Mouse (Mus musculus) E14TG2a.4 (cell line): ENCODE measurements around the gene Itk.

Experiments
- H3K27me3 ChIP-seq: 2 replicates; pipeline ENCODE4 v1.6.1; 2014; ENCODE audit warnings: low read length, control low read depth; ENCODE audit not compliant: insufficient read depth
- H3K36me3 ChIP-seq: 2 replicates; pipeline ENCODE4 v1.6.1; 2014; ENCODE audit warnings: low read length, control low read depth; ENCODE audit not compliant: insufficient read depth
- H3K4me1 ChIP-seq: replicated peaks from 2 replicates; pipeline ENCODE4 v1.6.1; 2014; ENCODE audit warnings: low read depth, low read length, control low read depth
- H3K4me3 ChIP-seq: replicated peaks from 2 replicates; pipeline ENCODE4 v1.5.1; 2014; ENCODE audit warnings: mild to moderate bottlenecking, low read length
- H3K9me3 ChIP-seq: 2 replicates; pipeline ENCODE4 v1.6.1; 2014; ENCODE audit warnings: low read length, control low read depth
- CTCF ChIP-seq: conservative IDR thresholded peaks from 2 replicates; pipeline ENCODE4 v1.5.1; 2014; ENCODE audit warnings: low read length
- NANOG ChIP-seq: IDR thresholded peaks from 2 replicates; pipeline ENCODE4 v1.6.1; 2014; ENCODE audit warnings: borderline replicate concordance, low read length, mixed read lengths
- POU5F1 ChIP-seq: IDR thresholded peaks from 2 replicates; pipeline ENCODE4 v1.6.1; 2014; ENCODE audit warnings: low read length, borderline replicate concordance

Itk gene

GRCm38 (mm10) chr11:46358369-46358768 is 30.9 kb downstream of the Itk start:
- H3K27me3 ChIP-seq: no peaks in the 10 kb centered on the region
- no peaks in the 10 kb centered on the region for H3K4me1 ChIP-seq
- H3K9me3 ChIP-seq: 0 out of 2 replicates have a peak, but pooled peaks cover 5% of the 10 kb centered on the region
- no peaks in the 10 kb centered on the region for H3K36me3 ChIP-seq
- no peak overlapping the region for H3K4me3 ChIP-seq
- TF ChIP-seq CTCF: no peak
- TF ChIP-seq POU5F1: no peak
- TF ChIP-seq NANOG: no peak

- Histone ChIP-seq H3K27me3 (no peaks in the 10 kb centered on the region), H3K4me1 (no peaks in the 10 kb centered on the region), H3K9me3 (no peaks in the 10 kb centered on the region), H3K36me3 (no peaks in the 10 kb centered on the region), H3K4me3 (no peak overlapping the region)
- TF ChIP-seq POU5F1: no peak
- no peak for TF ChIP-seq NANOG
- TF ChIP-seq CTCF: no peak
Observed at GRCm38 (mm10) chr11:46349681-46350410, 39.5 kb downstream of the Itk start.

GRCm38 (mm10) chr11:46348416-46348815 is 40.9 kb downstream of the Itk start:
- Histone ChIP-seq H3K4me3 (no peak overlapping the region), H3K27me3 (no peaks in the 10 kb centered on the region), H3K9me3 (no peaks in the 10 kb centered on the region), H3K4me1 (no peaks in the 10 kb centered on the region), H3K36me3 (no peaks in the 10 kb centered on the region)
- no peak for TF ChIP-seq POU5F1
- TF ChIP-seq NANOG: no peak
- no peak for TF ChIP-seq CTCF

- no peaks in the 10 kb centered on the region for H3K27me3 ChIP-seq
- TF ChIP-seq CTCF: no peak
- TF ChIP-seq POU5F1: no peak
- no peak for TF ChIP-seq NANOG
- H3K4me3 ChIP-seq: no peak overlapping the region
- no peaks in the 10 kb centered on the region for H3K9me3 ChIP-seq
- no peaks in the 10 kb centered on the region for H3K4me1 ChIP-seq
- no peaks in the 10 kb centered on the region for H3K36me3 ChIP-seq
Observed at GRCm38 (mm10) chr11:46347756-46348155, 41.6 kb downstream of the Itk start.

GRCm38 (mm10) chr11:46343886-46344546 is 45.3 kb downstream of the Itk start:
- no peaks in the 10 kb centered on the region for H3K27me3 ChIP-seq
- TF ChIP-seq NANOG: no peak
- TF ChIP-seq POU5F1: no peak
- no peaks in the 10 kb centered on the region for H3K4me1 ChIP-seq
- no peak overlapping the region for H3K4me3 ChIP-seq
- H3K36me3 ChIP-seq: no peaks in the 10 kb centered on the region
- H3K9me3 ChIP-seq: no peaks in the 10 kb centered on the region

- no peaks in the 10 kb centered on the region for H3K36me3 ChIP-seq
- H3K9me3 ChIP-seq: no peaks in the 10 kb centered on the region
- no peaks in the 10 kb centered on the region for H3K4me1 ChIP-seq
- no peaks in the 10 kb centered on the region for H3K27me3 ChIP-seq
- TF ChIP-seq NANOG (no peak), POU5F1 (no peak), CTCF (no peak)
- H3K4me3 ChIP-seq: no peak overlapping the region
Observed at GRCm38 (mm10) chr11:46341960-46342359, 47.4 kb downstream of the Itk start.

- Histone ChIP-seq H3K4me3 (no peak overlapping the region), H3K27me3 (no peaks in the 10 kb centered on the region), H3K9me3 (no peaks in the 10 kb centered on the region), H3K4me1 (no peaks in the 10 kb centered on the region), H3K36me3 (no peaks in the 10 kb centered on the region)
- TF ChIP-seq CTCF (no peak), NANOG (no peak), POU5F1 (no peak)
Observed at GRCm38 (mm10) chr11:46336020-46336419, 53.3 kb downstream of the Itk start.

- TF ChIP-seq NANOG: no peak
- TF ChIP-seq CTCF: no peak
- TF ChIP-seq POU5F1: no peak
- H3K9me3 ChIP-seq: no peaks in the 10 kb centered on the region
- H3K4me3 ChIP-seq: no peak overlapping the region
- peaks cover under 1% of the 10 kb centered on the region; the same call in 1 of the 2 replicates for H3K27me3 ChIP-seq
- H3K4me1 ChIP-seq: no peaks in the 10 kb centered on the region
- H3K36me3 ChIP-seq: no peaks in the 10 kb centered on the region
Observed at GRCm38 (mm10) chr11:46332217-46332616, 57.1 kb downstream of the Itk start.

GRCm38 (mm10) chr11:46326271-46327015 is 62.9 kb downstream of the Itk start:
- no peak for TF ChIP-seq NANOG
- TF ChIP-seq POU5F1: no peak
- no peak for TF ChIP-seq CTCF

More at GRCm38 (mm10) chr11:46326271-46327015, 62.9 kb downstream of the Itk start:
- Histone ChIP-seq H3K4me1 (peaks cover 10% of the 10 kb centered on the region; the same call in 1 of the 2 replicates), H3K4me3 (peak overlapping the region; percentile 35), H3K9me3 (no peaks in the 10 kb centered on the region), H3K27me3 (peaks cover 7% of the 10 kb centered on the region; the same call in 1 of the 2 replicates), H3K36me3 (no peaks in the 10 kb centered on the region)
